Mouse (Mus musculus): ENCODE measurements around the gene Gatd1. TPM values are rescaled to one million over a fixed set of nuclear protein-coding genes. Genes with fewer than 3 reads are reported as not detected.
"Not testable (repeated sequence)": the region's sequence is repeated elsewhere in the genome, so short reads cannot be mapped to it uniquely, and the experiment has no call there.

Gene Gatd1
- polyA plus RNA-seq, 1 experiment from 2014 or later: 51.4 TPM

- Histone ChIP-seq H3K4me2 (no peak overlapping the region), H3K9ac (no peak overlapping the region), H3K27me3 (no peaks in the 10 kb centered on the region), H3K4me1 (replicated peaks) (peaks cover 7% of the 10 kb centered on the region), H3K27ac (replicated peaks) (no peak overlapping the region), H3K36me3 (no peaks in the 10 kb centered on the region), H3K9me3 (no peaks in the 10 kb centered on the region), H3K4me3 (no peak overlapping the region)
- ATAC-seq (ENCODE audit: low read depth): no peak
- 58% methylated on average over 7 of the region's 7 CpGs for WGBS
Measured at GRCm38 (mm10) chr7:141418970-141419369, 5.0 kb upstream of the Gatd1 start.

- Histone ChIP-seq H3K27me3 (no peaks in the 10 kb centered on the region), H3K4me3 (no peak overlapping the region), H3K9me3 (no peaks in the 10 kb centered on the region), H3K4me1 (replicated peaks) (peaks cover 12% of the 10 kb centered on the region), H3K27ac (replicated peaks) (no peak overlapping the region), H3K9ac (no peak overlapping the region), H3K4me2 (no peak overlapping the region), H3K36me3 (no peaks in the 10 kb centered on the region)
- no peak for ATAC-seq (ENCODE audit: low read depth)
- WGBS: 76% methylated on average over 8 of the region's 8 CpGs
Measured at GRCm38 (mm10) chr7:141417731-141418681, 4.1 kb upstream of the Gatd1 start.

GRCm38 (mm10) chr7:141416144-141416841, 2.4 kb upstream of the Gatd1 start:
- 78% methylated on average over 6 of the region's 6 CpGs for WGBS
- ATAC-seq (ENCODE audit: low read depth): no peak
- no peaks in the 10 kb centered on the region for H3K9me3 ChIP-seq
- no peaks in the 10 kb centered on the region for H3K27me3 ChIP-seq
- no peak overlapping the region for H3K4me3 ChIP-seq
- no peak overlapping the region for H3K4me2 ChIP-seq
- no peak overlapping the region for H3K9ac ChIP-seq
- H3K36me3 ChIP-seq: 0 out of 2 replicates have a peak, but pooled peaks cover 6% of the 10 kb centered on the region
- peaks cover 16% of the 10 kb centered on the region for H3K4me1 ChIP-seq (replicated peaks)
- no peak overlapping the region for H3K27ac ChIP-seq (replicated peaks)

GRCm38 (mm10) chr7:141413331-141413730, 605 bp downstream of the Gatd1 start:
- peak; percentile 49 for ATAC-seq (ENCODE audit: low read depth)
- 3% methylated on average over 16 of the region's 16 CpGs for WGBS
- peaks cover 21% of the 10 kb centered on the region for H3K4me1 ChIP-seq (replicated peaks)
- H3K4me2 ChIP-seq: peak overlapping the region; percentile 78
- H3K9me3 ChIP-seq: no peaks in the 10 kb centered on the region
- H3K27me3 ChIP-seq: no peaks in the 10 kb centered on the region
- peak overlapping the region; percentile 92 for H3K27ac ChIP-seq (replicated peaks)
- peak overlapping the region; percentile 90 for H3K9ac ChIP-seq
- H3K4me3 ChIP-seq: peak overlapping the region; percentile 77
- H3K36me3 ChIP-seq: peaks cover 33% of the 10 kb centered on the region

- ATAC-seq (ENCODE audit: low read depth): no peak
- H3K9me3 ChIP-seq: no peaks in the 10 kb centered on the region
- 88% methylated on average over 1 of the region's 1 CpGs for WGBS
- no peak overlapping the region for H3K4me3 ChIP-seq
- peaks cover 21% of the 10 kb centered on the region for H3K4me1 ChIP-seq (replicated peaks)
- H3K27me3 ChIP-seq: no peaks in the 10 kb centered on the region
- peaks cover 41% of the 10 kb centered on the region for H3K36me3 ChIP-seq
- no peak overlapping the region for H3K27ac ChIP-seq (replicated peaks)
- no peak overlapping the region for H3K9ac ChIP-seq
- no peak overlapping the region for H3K4me2 ChIP-seq
Measured at GRCm38 (mm10) chr7:141411667-141412066, 2.3 kb downstream of the Gatd1 start.

- Histone ChIP-seq H3K4me2 (no peak overlapping the region), H3K27ac (replicated peaks) (no peak overlapping the region), H3K9ac (no peak overlapping the region; the same call in 1 of the 2 replicates), H3K4me1 (replicated peaks) (peaks cover 21% of the 10 kb centered on the region), H3K4me3 (no peak overlapping the region), H3K36me3 (peaks cover 41% of the 10 kb centered on the region), H3K27me3 (no peaks in the 10 kb centered on the region), H3K9me3 (no peaks in the 10 kb centered on the region)
- WGBS: 93% methylated on average over 8 of the region's 8 CpGs
- ATAC-seq (ENCODE audit: low read depth): no peak
Measured at GRCm38 (mm10) chr7:141410631-141411030, 3.3 kb downstream of the Gatd1 start.

GRCm38 (mm10) chr7:141408833-141409232, 5.1 kb downstream of the Gatd1 start:
- Histone ChIP-seq H3K4me1 (replicated peaks) (peaks cover 14% of the 10 kb centered on the region), H3K4me2 (peak overlapping the region; percentile 18; the same call in 1 of the 2 replicates), H3K9me3 (no peaks in the 10 kb centered on the region), H3K27ac (replicated peaks) (no peak overlapping the region), H3K9ac (peak overlapping the region; percentile 53), H3K4me3 (no peak overlapping the region), H3K36me3 (peaks cover 53% of the 10 kb centered on the region), H3K27me3 (no peaks in the 10 kb centered on the region)
- ATAC-seq (ENCODE audit: low read depth): no peak
- WGBS: 13% methylated on average over 11 of the region's 11 CpGs

- 96% methylated on average over 7 of the region's 7 CpGs for WGBS
- H3K9ac ChIP-seq; H3K4me1 ChIP-seq (replicated peaks); H3K27ac ChIP-seq (replicated peaks); H3K4me2 ChIP-seq; H3K9me3 ChIP-seq; H3K27me3 ChIP-seq; ATAC-seq (ENCODE audit: low read depth); H3K4me3 ChIP-seq: not testable (repeated sequence)
- peaks cover 61% of the 10 kb centered on the region for H3K36me3 ChIP-seq
Measured at GRCm38 (mm10) chr7:141407670-141408069, 6.3 kb downstream of the Gatd1 start.

GRCm38 (mm10) chr7:141405466-141405865, 8.5 kb downstream of the Gatd1 start:
- no peak overlapping the region for H3K27ac ChIP-seq (replicated peaks)
- H3K9me3 ChIP-seq: no peaks in the 10 kb centered on the region
- ATAC-seq (ENCODE audit: low read depth): no peak
- H3K36me3 ChIP-seq: peaks cover 71% of the 10 kb centered on the region
- H3K27me3 ChIP-seq: no peaks in the 10 kb centered on the region
- H3K4me2 ChIP-seq: no peak overlapping the region
- WGBS: 83% methylated on average over 4 of the region's 4 CpGs
- no peak overlapping the region for H3K9ac ChIP-seq
- H3K4me1 ChIP-seq (replicated peaks): peaks cover 5% of the 10 kb centered on the region; the same call in 1 of the 2 replicates
- H3K4me3 ChIP-seq: no peak overlapping the region

GRCm38 (mm10) chr7:141403305-141403704, 10.6 kb downstream of the Gatd1 start:
- no peaks in the 10 kb centered on the region for H3K4me1 ChIP-seq (replicated peaks)
- peaks cover 71% of the 10 kb centered on the region for H3K36me3 ChIP-seq
- H3K9me3 ChIP-seq: no peaks in the 10 kb centered on the region
- no peak overlapping the region for H3K27ac ChIP-seq (replicated peaks)
- WGBS: 43% methylated on average over 5 of the region's 5 CpGs
- H3K4me3 ChIP-seq: no peak overlapping the region
- ATAC-seq (ENCODE audit: low read depth): peak; percentile 15; the same call in 1 of the 2 replicates
- H3K27me3 ChIP-seq: no peaks in the 10 kb centered on the region
- H3K4me2 ChIP-seq: no peak overlapping the region
- H3K9ac ChIP-seq: no peak overlapping the region

- Histone ChIP-seq H3K9ac (peak overlapping the region; percentile 22; the same call in 1 of the 2 replicates), H3K4me2 (no peak overlapping the region), H3K4me1 (replicated peaks) (peaks cover 17% of the 10 kb centered on the region), H3K27ac (replicated peaks) (no peak overlapping the region), H3K36me3 (peaks cover 43% of the 10 kb centered on the region), H3K4me3 (no peak overlapping the region), H3K27me3 (peaks cover 2% of the 10 kb centered on the region; the same call in 1 of the 2 replicates), H3K9me3 (no peaks in the 10 kb centered on the region)
- no peak for ATAC-seq (ENCODE audit: low read depth)
- WGBS: 83% methylated on average over 1 of the region's 1 CpGs
Measured at GRCm38 (mm10) chr7:141395348-141395747, 18.6 kb downstream of the Gatd1 start.

GRCm38 (mm10) chr7:141394771-141395170, 19.2 kb downstream of the Gatd1 start:
- H3K27ac ChIP-seq (replicated peaks): no peak overlapping the region
- peaks cover 7% of the 10 kb centered on the region for H3K27me3 ChIP-seq
- no peak overlapping the region for H3K4me3 ChIP-seq
- H3K9ac ChIP-seq: no peak overlapping the region
- H3K4me1 ChIP-seq (replicated peaks): peaks cover 17% of the 10 kb centered on the region
- WGBS: 17% methylated on average over 6 of the region's 6 CpGs
- H3K4me2 ChIP-seq: no peak overlapping the region
- no peaks in the 10 kb centered on the region for H3K9me3 ChIP-seq
- ATAC-seq (ENCODE audit: low read depth): no peak
- peaks cover 37% of the 10 kb centered on the region for H3K36me3 ChIP-seq
